Mouse (Mus musculus) gastrocnemius, adult 18-20 months (tissue): ENCODE results near the gene Foxl1. TPM values are rescaled to one million over a fixed set of nuclear protein-coding genes. Genes with fewer than 3 reads are reported as not detected.

Source experiments
- DNase-seq: peaks from one replicate; pipeline ENCODE4 v3.0.0; 2021; ENCODE audit warnings: low spot score
- total RNA-seq, 2 experiments: library from RNA; stranded (reverse); gene quantifications; 2 replicates each; pipeline ENCODE4 v1.2.3; 2021

The Foxl1 gene
- total RNA-seq, 2 experiments from 2014 or later = not detected

- peak; percentile 87 for DNase-seq
Measured at GRCm38 (mm10) chr8:121092627-121093026, 35.1 kb upstream of the Foxl1 start.

GRCm38 (mm10) chr8:121093496-121093895, 34.2 kb upstream of the Foxl1 start:
- DNase-seq = no peak

- peak; percentile 75 for DNase-seq
Measured at GRCm38 (mm10) chr8:121104049-121104818, 23.5 kb upstream of the Foxl1 start.

GRCm38 (mm10) chr8:121107668-121108656, 19.8 kb upstream of the Foxl1 start, which contains the start of gene Mthfsd:
Gene Mthfsd, minus strand, starts transcription at chr8:121108392.
- DNase-seq = peak; percentile 99

- no peak for DNase-seq
Measured at GRCm38 (mm10) chr8:121108657-121109056, 19.1 kb upstream of the Foxl1 start.

GRCm38 (mm10) chr8:121111145-121111907, 16.4 kb upstream of the Foxl1 start:
- DNase-seq = no peak

GRCm38 (mm10) chr8:121113261-121113660, 14.5 kb upstream of the Foxl1 start:
- peak; percentile 98 for DNase-seq

- no peak for DNase-seq
Measured at GRCm38 (mm10) chr8:121115136-121115535, 12.6 kb upstream of the Foxl1 start.

GRCm38 (mm10) chr8:121115948-121116347, 11.8 kb upstream of the Foxl1 start, which contains the start of gene Foxc2:
Gene Foxc2, plus strand, starts transcription at chr8:121116171.
- peak; percentile 86 for DNase-seq

- no peak for DNase-seq
Measured at GRCm38 (mm10) chr8:121116591-121117185, 11.1 kb upstream of the Foxl1 start.

- no peak for DNase-seq
Measured at GRCm38 (mm10) chr8:121117186-121117651, 10.5 kb upstream of the Foxl1 start.

- no peak for DNase-seq
Measured at GRCm38 (mm10) chr8:121117906-121118305, 9.8 kb upstream of the Foxl1 start.

- DNase-seq = no peak
Measured at GRCm38 (mm10) chr8:121118634-121119420, 8.9 kb upstream of the Foxl1 start.

GRCm38 (mm10) chr8:121119635-121120455, 7.9 kb upstream of the Foxl1 start:
- DNase-seq = no peak

- no peak for DNase-seq
Measured at GRCm38 (mm10) chr8:121120456-121121419, 7.0 kb upstream of the Foxl1 start.

- DNase-seq = no peak
Measured at GRCm38 (mm10) chr8:121121704-121122103, 6.0 kb upstream of the Foxl1 start.

GRCm38 (mm10) chr8:121122368-121122767, 5.4 kb upstream of the Foxl1 start:
- DNase-seq = no peak

GRCm38 (mm10) chr8:121123113-121123512, 4.6 kb upstream of the Foxl1 start:
- no peak for DNase-seq
